Mouse (Mus musculus) liver, postnatal 0 days (tissue): Measurements from ENCODE around the gene Arhgap35.
"Not testable (repeated sequence)": the region's sequence is repeated elsewhere in the genome, so short reads cannot be mapped to it uniquely, and the experiment has no call there.

ENCODE experiments used
- CTCF ChIP-seq: sonication (generic); IDR thresholded peaks from 2 replicates; pipeline ENCODE4 v1.5.1; 2016; ENCODE audit warnings: antibody characterized with exemption, low read depth
- EP300 ChIP-seq: IDR thresholded peaks from 2 replicates; pipeline ENCODE4 v1.6.1; 2016; ENCODE audit warnings: antibody characterized with exemption, low read depth, mild to moderate bottlenecking

DNA sequence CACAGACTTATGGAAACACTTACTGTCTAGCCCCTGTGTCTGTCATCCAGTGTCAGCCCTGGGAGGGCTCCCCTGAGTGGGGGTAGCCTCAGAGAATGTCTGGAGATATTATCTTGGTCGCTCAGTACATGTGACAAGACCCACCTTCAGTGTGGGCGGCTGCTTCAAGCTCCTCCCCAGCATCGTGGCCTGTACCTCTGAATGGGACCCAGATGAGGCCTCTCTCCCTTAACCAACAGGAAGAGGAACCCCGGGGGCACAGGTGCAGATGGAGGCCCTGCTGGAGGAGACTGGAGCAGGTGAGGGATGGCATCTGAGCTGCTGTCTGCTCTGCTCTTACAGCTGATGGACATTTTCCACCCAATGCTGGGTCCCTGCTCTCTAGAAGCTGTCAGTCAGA is 28.3 kb upstream of the Arhgap35 start:
- TF ChIP-seq CTCF, EP300: not testable (repeated sequence)
